In the genomic region with DNA sequence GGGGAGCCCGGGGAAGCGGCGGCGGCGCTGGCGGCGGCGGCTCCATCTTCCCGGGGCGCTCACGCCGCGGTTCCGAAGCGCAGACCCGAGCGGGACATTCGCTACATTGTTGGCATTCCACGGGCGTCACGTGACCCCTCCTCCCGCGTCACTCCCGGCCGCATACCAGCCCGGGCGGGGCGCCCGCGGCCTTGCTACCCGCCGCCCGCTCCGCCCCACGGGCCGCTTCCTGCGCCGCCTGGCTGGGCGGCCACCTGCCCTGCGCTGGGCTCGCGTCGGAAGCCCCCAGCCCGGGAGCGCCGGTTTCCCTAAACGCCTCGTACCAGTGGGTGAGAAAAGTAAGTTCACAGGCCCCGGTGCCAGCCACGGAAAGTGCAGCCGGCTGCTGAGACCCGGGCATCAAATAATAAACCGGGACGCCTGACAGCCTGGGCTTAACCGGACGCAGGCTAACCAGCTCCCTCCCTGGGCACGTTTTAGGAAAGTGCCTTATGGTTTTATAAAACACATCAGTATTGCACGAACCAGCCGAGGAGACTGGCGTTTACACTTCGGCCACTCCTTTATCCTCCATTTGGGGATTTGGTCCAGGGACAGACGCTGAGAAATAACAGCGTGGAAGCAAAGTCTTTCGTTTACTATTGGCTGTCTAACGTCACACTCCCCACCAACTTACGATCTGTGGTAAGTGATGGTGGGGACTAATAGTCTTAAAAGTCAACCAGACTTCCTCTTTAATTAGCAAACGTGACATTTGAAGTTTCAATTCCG, we compare ENCODE assay signal across 8 mouse cellular contexts. TPM values are rescaled to one million over a fixed set of nuclear protein-coding genes. Genes with fewer than 3 reads are reported as not detected.
DNase-seq lines count a peak whose midpoint lies in the region; ATAC-seq lines count a peak whose summit lies in the region.

A gene (minus strand): TSS at position 103 of the 771 bp plus-strand sequence.

- DNase-seq in 416B (ENCODE audit: low read depth): peak; percentile 67
- peak; percentile 73 to 83 for DNase-seq in adrenal gland, postnatal 4 days (ENCODE audit: low spot score in 2 of 2)
- DNase-seq in embryonic facial prominence, embryonic 14.5 days (ENCODE audit: low spot score): peak; percentile 95
- peak; percentile 94 for DNase-seq in heart, adult 8-10 months (ENCODE audit: low spot score)
- peak; percentile 96 for DNase-seq in kidney, adult 9 months
- DNase-seq in spleen, adult 18-20 months: peak; percentile 84 to 91

- peaks cover 18% of the 10 kb centered on the region for H3K4me1 ChIP-seq in embryonic facial prominence, embryonic 14.5 days (ENCODE audit: control insufficient read depth, insufficient read depth, low read length)
- peaks cover 32% of the 10 kb centered on the region for H3K4me1 ChIP-seq in limb, embryonic 13.5 days
- H3K4me1 ChIP-seq in midbrain, embryonic 15.5 days: peaks cover 21% of the 10 kb centered on the region

- peak; percentile 91 for ATAC-seq in embryonic facial prominence, embryonic 14.5 days (ENCODE audit: low read depth)
- peak; percentile 91 for ATAC-seq in limb, embryonic 13.5 days (ENCODE audit: low FRiP score, low read depth)
- peak; percentile 89 for ATAC-seq in midbrain, embryonic 15.5 days (replicated peaks)

- no peaks in the 10 kb centered on the region for H3K27me3 ChIP-seq in embryonic facial prominence, embryonic 14.5 days (replicated peaks; ENCODE audit: control insufficient read depth, insufficient read depth, low read length)
- H3K27me3 ChIP-seq in limb, embryonic 13.5 days: no peaks in the 10 kb centered on the region
- H3K27me3 ChIP-seq in midbrain, embryonic 15.5 days (replicated peaks): peaks cover 10% of the 10 kb centered on the region; the same call in 1 of the 2 replicates

- peak within 1 kb of the TSS; percentile 94 for H3K27ac ChIP-seq in embryonic facial prominence, embryonic 14.5 days (replicated peaks; ENCODE audit: low read depth, low read length)
- peak within 1 kb of the TSS; percentile 97 for H3K27ac ChIP-seq in limb, embryonic 13.5 days
- peak within 1 kb of the TSS; percentile 74 for H3K27ac ChIP-seq in midbrain, embryonic 15.5 days

- no peaks in the 10 kb centered on the region for H3K9me3 ChIP-seq in embryonic facial prominence, embryonic 14.5 days (ENCODE audit: control insufficient read depth, low read length)
- H3K9me3 ChIP-seq in limb, embryonic 13.5 days: no peaks in the 10 kb centered on the region
- no peaks in the 10 kb centered on the region for H3K9me3 ChIP-seq in midbrain, embryonic 15.5 days

- WGBS in embryonic facial prominence, embryonic 14.5 days: under 1% methylated on average over 30 of the region's 68 CpGs
- under 1% methylated on average over 67 of the region's 68 CpGs for WGBS in limb, embryonic 13.5 days
- WGBS in midbrain, embryonic 15.5 days: under 1% methylated on average over 67 of the region's 68 CpGs

- peak within 1 kb of the TSS; percentile 99 for H3K9ac ChIP-seq in embryonic facial prominence, embryonic 14.5 days (ENCODE audit: low read depth, low read length)
- peak within 1 kb of the TSS; percentile 98 for H3K9ac ChIP-seq in limb, embryonic 13.5 days
- H3K9ac ChIP-seq in midbrain, embryonic 15.5 days: peak within 1 kb of the TSS; percentile 73

- no peaks in the 10 kb centered on the region for H3K36me3 ChIP-seq in embryonic facial prominence, embryonic 14.5 days (ENCODE audit: control insufficient read depth, insufficient read depth, low read length)
- no peaks in the 10 kb centered on the region; the same call in 1 of the 2 replicates for H3K36me3 ChIP-seq in limb, embryonic 13.5 days
- no peaks in the 10 kb centered on the region for H3K36me3 ChIP-seq in midbrain, embryonic 15.5 days (replicated peaks)

- H3K4me3 ChIP-seq in embryonic facial prominence, embryonic 14.5 days (ENCODE audit: low read depth, low read length): peak within 1 kb of the TSS; percentile 97
- peak within 1 kb of the TSS; percentile 98 for H3K4me3 ChIP-seq in limb, embryonic 13.5 days
- H3K4me3 ChIP-seq in midbrain, embryonic 15.5 days: peak within 1 kb of the TSS; percentile 90

- H3K4me2 ChIP-seq in embryonic facial prominence, embryonic 14.5 days (ENCODE audit: low read depth, low read length): peak within 1 kb of the TSS; percentile 74
- peak within 1 kb of the TSS; percentile 76 for H3K4me2 ChIP-seq in limb, embryonic 13.5 days (replicated peaks)
- peak within 1 kb of the TSS; percentile 97 for H3K4me2 ChIP-seq in midbrain, embryonic 15.5 days

RNA-seq across cellular contexts. Expression of the gene that starts here (rescaled TPM):
- total RNA-seq in adrenal gland, postnatal 4 days (2021): 1 to 10 TPM; 1.7 to 3.2 TPM
- not detected in 2 replicates for polyA plus RNA-seq in embryonic facial prominence, embryonic 14.5 days (2014; fragmentation: Nextera tagmentation; extraction: Ambion mirVana)
- 1 to 10 TPM in 3 of 4 experiments, not detected in 1; 1.6 to 2.7 (median 1.8) TPM for total RNA-seq in heart, adult 8-10 months (2022)
- polyA plus RNA-seq in limb, embryonic 13.5 days (2015; fragmentation: Nextera tagmentation; extraction: Ambion mirVana): not detected in 2 replicates
- not detected in 2 replicates for polyA plus RNA-seq in midbrain, embryonic 15.5 days (2015; fragmentation: Nextera tagmentation; extraction: Ambion mirVana)

Comparison
In these comparisons a context has a peak if more than half of its experiments do, and no peak if none do; other contexts are left out.
1. Peak in every context shown above with its lines: DNase-seq, ATAC-seq, H3K4me3 ChIP-seq and H3K27ac ChIP-seq.
2. Peak in DNase-seq, ATAC-seq, H3K4me3 ChIP-seq, H3K27ac ChIP-seq, H3K9ac ChIP-seq and H3K4me2 ChIP-seq in embryonic facial prominence, embryonic 14.5 days; RNA of the gene not detected or under 1 TPM.
3. Peak in ATAC-seq, H3K4me3 ChIP-seq, H3K27ac ChIP-seq, H3K9ac ChIP-seq and H3K4me2 ChIP-seq in limb, embryonic 13.5 days; RNA of the gene not detected or under 1 TPM.
4. Peak in ATAC-seq, H3K4me3 ChIP-seq, H3K27ac ChIP-seq, H3K9ac ChIP-seq and H3K4me2 ChIP-seq in midbrain, embryonic 15.5 days; RNA of the gene not detected or under 1 TPM.